Mouse (Mus musculus): ENCODE results near the gene Fam57b. TPM values are rescaled to one million over a fixed set of nuclear protein-coding genes. Genes with fewer than 3 reads are reported as not detected.

Gene Fam57b
- total RNA-seq (2023) = not detected

DNA sequence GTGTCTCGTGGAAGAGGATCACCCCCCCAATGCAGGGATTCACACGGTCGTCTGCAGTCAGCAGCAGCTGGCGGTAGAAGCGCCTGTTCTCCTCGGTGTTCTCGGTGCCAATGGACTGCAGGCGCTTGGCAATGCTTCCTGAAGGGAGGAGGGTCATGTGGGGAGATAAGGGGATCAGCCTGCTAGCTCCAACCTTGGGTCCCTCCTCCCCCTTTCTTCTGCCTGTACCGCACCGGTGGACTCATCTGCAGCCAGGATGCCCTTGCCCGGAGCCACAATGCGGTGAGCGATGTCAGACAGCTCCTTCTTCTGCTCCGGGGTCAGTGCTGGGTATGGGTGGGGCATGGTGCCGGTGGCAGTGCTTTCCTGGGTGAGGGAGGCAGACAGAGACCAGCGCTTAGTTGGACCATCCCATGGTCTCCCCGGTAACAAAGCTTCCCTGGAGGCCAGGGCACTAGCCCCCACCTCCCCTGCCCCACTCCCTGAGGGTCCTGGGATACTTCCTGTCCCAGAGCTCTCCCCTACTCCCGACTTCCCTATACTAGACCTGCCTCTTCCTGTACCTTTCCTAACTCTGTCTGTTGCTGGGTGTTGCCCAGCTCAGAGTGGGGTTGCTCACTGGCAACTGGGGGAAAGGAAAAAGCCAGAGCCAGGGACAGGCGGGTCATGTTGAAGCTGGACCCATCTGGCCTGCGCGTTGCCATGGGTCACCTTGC lies at the start of gene Fam57b:
Gene Fam57b (plus strand): TSS at position 258 of the 716 bp plus-strand sequence.

DNA sequence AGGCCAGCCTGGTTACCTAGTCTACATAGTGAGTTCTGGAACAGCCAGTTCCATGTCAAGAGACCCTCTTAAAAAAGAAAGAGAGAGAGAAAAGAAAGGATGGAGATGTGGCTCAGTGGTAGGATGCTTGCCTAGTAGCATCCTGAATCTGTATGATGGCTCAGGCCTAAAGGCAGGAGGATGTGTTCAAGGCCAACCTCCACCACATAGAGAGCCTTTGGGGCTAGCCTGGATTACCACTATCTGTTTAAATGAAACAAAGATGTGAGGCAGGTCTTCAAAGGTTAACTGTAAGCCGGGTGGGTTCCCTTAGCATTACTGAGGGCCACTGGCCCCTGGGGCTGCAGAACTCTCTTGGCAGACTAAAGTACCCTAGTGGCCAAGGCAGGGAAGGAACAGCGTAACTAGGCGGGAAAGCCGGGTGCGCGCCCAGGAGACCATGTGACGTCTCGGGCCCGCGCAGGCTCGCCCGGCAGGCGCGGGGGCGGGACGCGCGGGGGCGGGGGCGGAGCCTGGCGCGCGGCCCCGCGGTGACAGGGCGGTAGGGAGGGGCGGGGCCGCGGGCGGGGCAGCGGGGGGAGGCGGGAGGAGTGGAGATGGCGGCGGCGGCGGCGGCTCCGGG lies 38.3 kb upstream of the Fam57b start, which contains the start of gene Mapk3:
Gene Mapk3 (plus strand): TSS at position 552 of the 622 bp plus-strand sequence.

DNA sequence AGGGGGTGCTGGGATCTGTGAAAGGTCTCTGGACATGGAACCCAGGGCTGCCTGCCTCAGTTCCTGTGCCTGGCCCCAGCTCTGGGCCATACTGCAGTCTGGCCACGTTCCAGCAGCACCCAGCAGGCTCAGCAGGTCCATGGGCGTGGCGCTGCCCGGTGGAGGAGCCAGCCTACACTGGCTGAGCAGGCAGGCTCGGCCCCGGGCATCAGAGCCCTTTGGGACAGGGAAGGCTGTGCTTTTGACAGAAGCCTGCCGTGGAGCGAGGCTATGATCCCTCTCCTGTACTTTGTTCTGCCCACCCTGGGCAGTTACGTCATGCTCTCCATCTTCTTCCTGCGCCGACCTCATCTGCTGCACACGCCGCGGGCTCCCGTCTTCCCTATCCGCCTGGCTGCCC lies 31.3 kb upstream of the Fam57b start, which contains the start of gene Gdpd3:
Gene Gdpd3 (plus strand): TSS at position 134 of the 400 bp plus-strand sequence.

DNA sequence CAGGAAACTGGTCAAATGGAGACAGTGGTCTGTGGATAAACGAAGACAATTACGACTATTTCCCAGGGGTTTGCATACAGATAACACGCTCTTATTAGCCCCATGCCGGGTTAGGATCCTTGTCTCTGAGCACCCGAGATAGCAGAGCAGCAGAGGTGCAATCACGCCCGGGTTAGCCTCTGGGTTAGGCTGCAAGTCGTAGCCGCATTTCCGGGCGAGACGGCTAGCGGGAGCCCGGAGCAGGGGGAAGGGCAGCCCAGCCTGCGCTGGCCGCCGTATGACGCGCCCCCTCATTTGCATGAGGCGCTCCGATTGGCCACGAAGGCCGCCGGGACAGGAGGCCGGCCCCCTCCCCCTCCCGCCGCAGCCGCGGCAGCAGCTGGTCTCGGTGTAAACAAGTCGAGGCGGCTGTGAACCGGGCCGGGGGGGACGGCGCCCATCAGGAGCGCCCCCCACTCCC lies 20.8 kb upstream of the Fam57b start, which contains the start of gene Ypel3:
Gene Ypel3 (plus strand): TSS at position 358 of the 460 bp plus-strand sequence.

DNA sequence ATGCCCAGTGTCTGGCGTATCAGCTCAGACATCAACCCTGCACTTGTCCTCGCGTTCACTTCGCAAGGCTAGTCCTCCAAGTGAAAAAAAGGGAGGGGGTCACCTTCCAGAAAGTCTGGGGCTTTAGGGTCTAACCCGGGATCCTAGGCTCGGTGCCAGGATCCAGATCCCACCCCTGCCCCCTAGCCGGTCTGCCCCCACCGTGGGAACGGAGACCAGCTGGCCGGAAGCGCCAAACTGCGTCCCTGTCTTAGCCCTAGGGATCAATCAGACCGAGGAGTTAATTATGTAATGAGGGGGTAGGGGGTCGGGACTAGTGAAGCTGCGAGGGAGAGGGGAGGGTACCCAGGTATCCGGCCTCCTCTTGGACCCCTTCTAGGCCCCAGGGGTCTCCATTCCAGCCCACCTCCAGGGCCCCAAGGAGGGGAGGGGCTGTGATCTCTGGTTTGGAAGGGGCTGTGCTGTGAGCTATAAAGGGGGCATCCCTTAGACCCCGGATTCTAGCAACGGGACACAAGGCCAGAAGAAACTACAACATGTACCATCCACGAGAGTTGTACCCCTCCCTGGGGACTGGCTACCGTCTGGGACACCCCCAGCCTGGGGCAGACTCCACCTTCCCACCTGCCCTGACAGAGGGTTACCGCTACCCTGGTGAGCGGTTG lies 16.4 kb upstream of the Fam57b start, which contains the start of gene Tbx6:
Gene Tbx6 (plus strand): TSS at position 513 of the 665 bp plus-strand sequence.

DNA sequence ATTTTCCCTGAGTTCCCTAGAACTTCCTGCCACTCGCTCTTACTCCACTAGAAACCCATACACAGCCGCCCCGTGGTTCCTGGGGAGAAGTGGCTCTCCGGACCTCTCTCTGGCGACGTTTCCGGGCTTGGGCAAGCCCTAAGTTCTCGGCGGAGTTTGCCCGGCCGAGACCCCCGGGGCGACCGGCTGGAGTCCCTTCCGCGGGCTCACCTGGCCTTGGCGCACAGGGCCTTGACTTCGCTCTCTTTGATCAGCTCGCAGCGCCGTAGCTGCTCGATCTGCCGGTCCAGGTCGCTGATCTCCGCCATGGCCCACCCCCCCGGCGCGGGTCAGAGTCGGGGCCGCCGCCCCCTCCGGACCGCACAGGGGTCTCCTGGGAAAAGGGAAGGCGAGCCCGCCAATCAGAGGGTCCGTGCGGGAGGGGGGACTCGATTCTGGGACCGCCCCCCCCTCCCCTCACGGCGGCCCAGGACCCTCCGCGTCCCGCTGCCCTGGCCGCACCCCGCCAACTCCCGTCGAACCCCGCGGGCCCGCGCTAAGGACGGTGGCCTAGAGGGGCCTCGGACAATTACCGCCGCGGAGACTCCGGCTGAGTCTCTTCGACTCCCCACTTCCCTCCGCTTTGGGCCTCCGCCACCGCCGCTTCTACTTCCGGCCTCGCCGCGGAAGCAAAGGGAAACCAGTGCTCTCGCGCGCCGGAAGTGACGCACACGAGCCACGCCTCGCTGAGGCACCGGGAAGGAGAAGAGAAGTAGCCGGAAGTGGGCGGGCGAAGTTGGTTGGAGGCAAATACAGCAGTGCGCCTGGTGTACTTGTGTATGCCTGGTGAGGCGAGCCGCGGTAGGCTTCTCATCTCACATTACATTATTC lies 5.4 kb upstream of the Fam57b start, which contains the start of gene Ppp4c:
Gene Ppp4c (minus strand): TSS at position 646 of the 870 bp plus-strand sequence.

DNA sequence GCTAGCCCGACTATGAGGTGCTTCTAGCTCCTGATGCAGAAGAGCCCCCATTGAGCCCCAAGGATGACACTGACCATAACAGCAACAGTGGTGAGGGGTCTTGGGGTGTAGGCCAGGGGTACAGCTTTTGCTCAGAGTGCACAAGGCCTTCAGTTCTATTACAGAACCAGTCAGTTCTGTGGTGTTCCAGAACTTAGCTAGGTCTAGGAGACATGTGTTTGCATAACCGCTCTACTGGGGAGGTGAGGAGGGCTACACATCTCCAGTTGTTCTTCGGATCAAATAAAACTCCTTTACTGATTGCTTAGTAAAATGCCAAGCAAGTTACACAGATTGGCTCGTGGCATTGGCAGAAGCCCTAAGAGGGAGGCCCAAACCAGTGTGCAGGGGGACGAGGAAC lies 34.1 kb downstream of the Fam57b start, which contains the start of gene 4930451I11Rik:
Gene 4930451I11Rik (minus strand): TSS at position 101 of the 400 bp plus-strand sequence.

DNA sequence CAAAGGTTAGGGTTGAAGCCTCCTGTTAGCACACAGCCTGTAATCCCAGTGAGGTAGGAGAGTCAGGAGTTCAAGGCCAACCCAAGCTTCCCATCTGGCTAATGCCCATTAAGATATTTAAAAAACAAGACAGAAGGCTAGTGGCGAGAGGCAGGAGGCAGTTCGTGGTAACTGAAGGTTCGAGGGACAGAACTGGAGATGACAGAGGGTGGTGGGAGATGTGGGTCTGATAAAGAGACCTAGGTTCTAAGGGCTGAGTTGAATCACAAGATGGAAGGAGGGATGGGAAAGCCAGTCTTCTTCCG lies 49.6 kb downstream of the Fam57b start, which contains the start of gene Doc2a:
Gene Doc2a (plus strand): TSS at position 301 of the 305 bp plus-strand sequence.

DNA sequence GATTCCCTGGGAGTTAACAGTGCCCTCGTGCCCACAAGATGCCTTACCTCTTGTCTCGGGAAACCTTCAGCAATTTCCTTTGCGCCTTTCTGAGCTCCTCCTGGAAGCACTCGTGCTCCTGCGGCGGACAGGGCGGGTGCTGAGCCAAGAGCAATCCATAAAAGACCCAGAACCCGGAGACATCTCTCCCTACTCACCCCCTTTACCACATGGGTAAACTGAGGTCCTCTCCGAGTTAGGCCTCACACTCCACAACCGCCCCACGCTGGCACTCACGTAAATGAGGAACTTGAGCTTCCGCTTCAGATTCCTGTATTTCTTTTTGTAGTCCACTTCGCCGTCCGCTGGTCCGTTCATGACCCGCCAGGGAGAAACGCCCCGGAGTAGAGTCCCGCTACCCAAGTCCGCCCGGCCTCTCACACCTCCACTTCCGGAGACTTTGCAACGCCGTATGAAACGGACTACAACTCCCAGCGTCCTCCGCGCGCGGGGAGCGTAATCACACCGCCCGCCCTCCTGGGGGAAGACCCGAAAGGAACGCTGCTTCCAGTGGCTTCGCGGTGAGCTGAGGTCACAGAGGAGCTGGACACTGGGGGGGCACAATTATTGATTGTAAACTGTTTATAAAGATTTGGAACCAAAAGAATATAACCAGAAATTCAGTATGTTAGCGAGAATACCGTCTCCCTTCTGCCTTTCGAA lies 64.1 kb downstream of the Fam57b start, which contains the start of gene Hirip3:
Gene Hirip3 (plus strand): TSS at position 544 of the 702 bp plus-strand sequence.

DNA sequence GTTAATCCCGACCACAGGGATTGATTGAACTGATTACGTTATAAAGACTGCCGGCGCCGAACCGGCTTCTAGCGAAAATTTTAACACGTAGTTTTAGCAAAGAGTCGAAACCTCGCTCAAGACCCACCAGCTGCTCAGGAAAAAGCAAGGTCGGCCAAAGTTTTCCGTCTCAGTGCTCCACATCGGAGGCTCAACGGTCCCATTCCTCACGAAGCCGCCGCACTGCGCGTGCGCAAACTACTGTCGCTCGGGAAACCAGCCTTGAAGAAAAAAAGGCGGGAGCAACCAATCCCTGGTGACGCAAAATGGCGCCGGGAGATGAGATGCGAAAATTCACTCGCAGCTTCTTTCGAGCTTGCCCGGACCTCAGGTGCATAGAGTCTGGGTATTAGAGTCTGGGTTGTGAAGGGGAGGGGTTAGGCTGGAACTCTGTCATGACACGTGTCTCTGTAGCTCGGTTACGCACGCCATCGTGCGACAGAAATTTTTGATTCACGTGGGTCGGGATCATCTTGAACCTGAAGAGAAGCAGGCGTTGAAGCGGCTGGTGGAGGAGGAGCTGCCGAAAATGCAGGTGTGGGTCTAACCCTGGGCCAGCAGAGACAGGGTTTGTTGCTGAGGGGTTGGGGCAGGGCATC lies 64.8 kb downstream of the Fam57b start, which contains the start of gene Ino80e:
Gene Ino80e (minus strand): TSS at position 231 of the 638 bp plus-strand sequence.

Other genes with a start within 250 kb of the Fam57b start
- 131 TPM for gene Eif3c, start 231.3 kb upstream of the Fam57b start, total RNA-seq (2023)
- 6.9 TPM for gene Apobr, start 212.7 kb upstream of the Fam57b start, total RNA-seq (2023)
- 108 TPM for gene Cln3, start 211.9 kb upstream of the Fam57b start, total RNA-seq (2023)
- not detected for gene Il27, start 202.7 kb upstream of the Fam57b start, total RNA-seq (2023)
- 1.3 TPM for gene Nupr1, start 166.8 kb upstream of the Fam57b start, total RNA-seq (2023)
- gene Sgf29, start 148.4 kb upstream of the Fam57b start, total RNA-seq (2023) = 70.0 TPM
- gene Sult1a1, start 121.2 kb upstream of the Fam57b start, total RNA-seq (2023) = 0.44 TPM
- gene Bola2, start 102.3 kb upstream of the Fam57b start, total RNA-seq (2023) = 186 TPM
- gene Slx1b, start 101.9 kb upstream of the Fam57b start, total RNA-seq (2023) = 10.8 TPM
- gene Coro1a, start 89.9 kb upstream of the Fam57b start, total RNA-seq (2023) = 1,350 TPM
- gene Mapk3, start 38.1 kb upstream of the Fam57b start, total RNA-seq (2023) = 47.4 TPM
- 5.8 TPM for gene Gdpd3, start 31.3 kb upstream of the Fam57b start, total RNA-seq (2023)
- gene Ypel3, start 20.7 kb upstream of the Fam57b start, total RNA-seq (2023) = 256 TPM
- gene Tbx6, start 16.2 kb upstream of the Fam57b start, total RNA-seq (2023) = 11.5 TPM
- 252 TPM for gene Ppp4c, start 5.2 kb upstream of the Fam57b start, total RNA-seq (2023)
- gene 4930451I11Rik, start 34.0 kb downstream of the Fam57b start, total RNA-seq (2023) = not detected
- not detected for gene Doc2a, start 49.7 kb downstream of the Fam57b start, total RNA-seq (2023)
- 19.3 TPM for gene Hirip3, start 64.3 kb downstream of the Fam57b start, total RNA-seq (2023)
- 63.0 TPM for gene Ino80e, start 64.7 kb downstream of the Fam57b start, total RNA-seq (2023)
- 94.6 TPM for gene Taok2, start 87.0 kb downstream of the Fam57b start, total RNA-seq (2023)
- 36.1 TPM for gene Tmem219, start 125.2 kb downstream of the Fam57b start, total RNA-seq (2023)
- gene Kctd13, start 131.2 kb downstream of the Fam57b start, total RNA-seq (2023) = 39.6 TPM
- gene Asphd1, start 151.9 kb downstream of the Fam57b start, total RNA-seq (2023) = not detected
- gene Sez6l2, start 152.9 kb downstream of the Fam57b start, total RNA-seq (2023) = 9.2 TPM
- 154 TPM for gene Cdipt, start 178.2 kb downstream of the Fam57b start, total RNA-seq (2023)
- not detected for gene Cdiptos, start 178.4 kb downstream of the Fam57b start, total RNA-seq (2023)
- 39.4 TPM for gene Mvp, start 217.0 kb downstream of the Fam57b start, total RNA-seq (2023)
- not detected for gene Pagr1b, start 218.8 kb downstream of the Fam57b start, total RNA-seq (2023)
- 27.0 TPM for gene Pagr1a, start 219.7 kb downstream of the Fam57b start, total RNA-seq (2023)
- 35.1 TPM for gene Gm42742, start 223.4 kb downstream of the Fam57b start, total RNA-seq (2023)
- 5.5 TPM for gene Prrt2, start 223.5 kb downstream of the Fam57b start, total RNA-seq (2023)
- gene Maz, start 229.4 kb downstream of the Fam57b start, total RNA-seq (2023) = 228 TPM
- gene Kif22, start 244.8 kb downstream of the Fam57b start, total RNA-seq (2023) = 1.9 TPM